Mouse (Mus musculus) kidney, postnatal 10 days (tissue): ENCODE measurements around the gene Phex.

Experiments used
- DNase-seq: peaks from one replicate; pipeline ENCODE4 v3.0.0; 2021; ENCODE audit warnings: mixed read lengths

Gene Phex

GRCm38 (mm10) chrX:157415212-157415611 lies at the start of gene Phex:
Phex (minus strand) TSS chrX:157415312.
- DNase-seq: no peak

- no peak for DNase-seq
These were observed 47.6 kb upstream of the Phex start for GRCm38 (mm10) chrX:157462716-157463115.

- peak; percentile 65 for DNase-seq
These were observed 39.3 kb upstream of the Phex start for GRCm38 (mm10) chrX:157454430-157454829.

GRCm38 (mm10) chrX:157449000-157449399 lies 33.9 kb upstream of the Phex start:
- no peak for DNase-seq

- no peak for DNase-seq
These were observed 32.3 kb upstream of the Phex start for GRCm38 (mm10) chrX:157447431-157447830.

- DNase-seq: no peak
These were observed 19.7 kb upstream of the Phex start for GRCm38 (mm10) chrX:157434768-157435167.

GRCm38 (mm10) chrX:157419451-157419850 lies 4.3 kb upstream of the Phex start:
- no peak for DNase-seq

- no peak for DNase-seq
These were observed 10.2 kb downstream of the Phex start for GRCm38 (mm10) chrX:157404919-157405318.

GRCm38 (mm10) chrX:157391241-157391640 lies 23.9 kb downstream of the Phex start:
- DNase-seq: no peak

GRCm38 (mm10) chrX:157390102-157390501 lies 25.0 kb downstream of the Phex start:
- DNase-seq: no peak

- no peak for DNase-seq
These were observed 26.7 kb downstream of the Phex start for GRCm38 (mm10) chrX:157388419-157388818.

GRCm38 (mm10) chrX:157387025-157387424 lies 28.1 kb downstream of the Phex start:
- DNase-seq: no peak

- DNase-seq: peak; percentile 10
These were observed 36.3 kb downstream of the Phex start for GRCm38 (mm10) chrX:157378822-157379221.

- DNase-seq: no peak
These were observed 37.7 kb downstream of the Phex start for GRCm38 (mm10) chrX:157377456-157377855.

- no peak for DNase-seq
These were observed 41.2 kb downstream of the Phex start for GRCm38 (mm10) chrX:157373873-157374272.

GRCm38 (mm10) chrX:157369166-157369565 lies 45.9 kb downstream of the Phex start:
- no peak for DNase-seq

- no peak for DNase-seq
These were observed 59.6 kb downstream of the Phex start for GRCm38 (mm10) chrX:157355521-157355920.

GRCm38 (mm10) chrX:157346201-157346600 lies 68.9 kb downstream of the Phex start:
- DNase-seq: no peak

GRCm38 (mm10) chrX:157334726-157335125 lies 80.4 kb downstream of the Phex start:
- no peak for DNase-seq

GRCm38 (mm10) chrX:157329821-157330220 lies 85.3 kb downstream of the Phex start:
- no peak for DNase-seq

GRCm38 (mm10) chrX:157328396-157328795 lies 86.7 kb downstream of the Phex start:
- no peak for DNase-seq

- DNase-seq: no peak
These were observed 87.4 kb downstream of the Phex start for GRCm38 (mm10) chrX:157327756-157328155.

GRCm38 (mm10) chrX:157324396-157324795 lies 90.7 kb downstream of the Phex start:
- DNase-seq: no peak

- no peak for DNase-seq
These were observed 104.8 kb downstream of the Phex start for GRCm38 (mm10) chrX:157310331-157310730.

- no peak for DNase-seq
These were observed 106.9 kb downstream of the Phex start for GRCm38 (mm10) chrX:157308171-157308570.

GRCm38 (mm10) chrX:157307411-157307810 lies 107.7 kb downstream of the Phex start:
- peak; percentile 7 for DNase-seq
